Comparison of ENCODE assay signal across 8 mouse cellular contexts in genomic region chr5:141093641-141094040, GRCm38 (mm10).
DNase-seq lines count a peak whose midpoint lies in the region; ATAC-seq and TF ChIP-seq lines count a peak whose summit lies in the region.

No protein-coding gene starts in this region.

- H3K27ac ChIP-seq in bone marrow, adult 2 months (ENCODE audit: control insufficient read depth, insufficient read depth, low read depth, low read length, poor library complexity), result no peak overlapping the region
- H3K27ac ChIP-seq in stomach, postnatal 0 days (replicated peaks), result no peak overlapping the region

- WGBS in bone marrow, adult 2 months, result 36% methylated on average over 4 of the region's 4 CpGs
- 36% methylated on average over 4 of the region's 4 CpGs for WGBS in stomach, postnatal 0 days

- H3K4me3 ChIP-seq in bone marrow, adult 2 months (replicated peaks; ENCODE audit: control insufficient read depth, low read depth, low read length), result no peak overlapping the region
- no peak overlapping the region for H3K4me3 ChIP-seq in stomach, postnatal 0 days (ENCODE audit: low read depth, low read length)

- TF ChIP-seq EP300 in stomach, postnatal 0 days (optimal IDR thresholded peaks at IDR 0.05), result no peak

- no peak overlapping the region for H3K9ac ChIP-seq in stomach, postnatal 0 days (ENCODE audit: low read length)

- no peaks in the 10 kb centered on the region for H3K4me1 ChIP-seq in bone marrow, adult 2 months (ENCODE audit: control insufficient read depth, insufficient read depth, low read length)
- no peaks in the 10 kb centered on the region for H3K4me1 ChIP-seq in stomach, postnatal 0 days (replicated peaks; ENCODE audit: control insufficient read depth, insufficient read depth)

- H3K27me3 ChIP-seq in stomach, postnatal 0 days (ENCODE audit: control insufficient read depth, insufficient read depth, low read length), result no peaks in the 10 kb centered on the region

- H3K4me2 ChIP-seq in stomach, postnatal 0 days (replicated peaks; ENCODE audit: low read depth), result no peak overlapping the region

- TF ChIP-seq POLR2A in bone marrow, adult 2 months (IDR thresholded peaks at IDR 0.05; ENCODE audit: borderline replicate concordance, control insufficient read depth, low read depth, low read length), result no peak

- peak; percentile 80 for ATAC-seq in frontal cortex, adult (ENCODE audit: low TSS enrichment)
- ATAC-seq in stomach, postnatal 0 days (ENCODE audit: low FRiP score, low TSS enrichment), result no peak

- no peaks in the 10 kb centered on the region for H3K9me3 ChIP-seq in stomach, postnatal 0 days (ENCODE audit: control insufficient read depth, low read length)

- peak; percentile 28 for DNase-seq in heart, adult 8-10 months (ENCODE audit: low spot score)
- DNase-seq in heart, adult 11 months, result no peak
- peak; percentile 34 for DNase-seq in CD4-positive helper T cell, adult 2 months (ENCODE audit: low read depth, low spot score)
- peak; percentile 34 to 82 for DNase-seq in layer of hippocampus, adult 18-20 months (ENCODE audit: low spot score in 2 of 2)
- peak; percentile 56 for DNase-seq in lung, postnatal 14 days
- DNase-seq in stomach, postnatal 0 days (ENCODE audit: low spot score), result peak; percentile 27

- no peaks in the 10 kb centered on the region for H3K36me3 ChIP-seq in stomach, postnatal 0 days (ENCODE audit: control insufficient read depth, insufficient read depth, low read length)

- peak; percentile 60 for TF ChIP-seq CTCF in bone marrow, adult 2 months (IDR thresholded peaks at IDR 0.05; ENCODE audit: control insufficient read depth, insufficient read depth, low read length)
- TF ChIP-seq CTCF in stomach, postnatal 0 days (IDR thresholded peaks at IDR 0.05; ENCODE audit: low read depth), result peak; percentile 76
